ENCODE assay signal across 8 mouse cellular contexts in the genomic region with DNA sequence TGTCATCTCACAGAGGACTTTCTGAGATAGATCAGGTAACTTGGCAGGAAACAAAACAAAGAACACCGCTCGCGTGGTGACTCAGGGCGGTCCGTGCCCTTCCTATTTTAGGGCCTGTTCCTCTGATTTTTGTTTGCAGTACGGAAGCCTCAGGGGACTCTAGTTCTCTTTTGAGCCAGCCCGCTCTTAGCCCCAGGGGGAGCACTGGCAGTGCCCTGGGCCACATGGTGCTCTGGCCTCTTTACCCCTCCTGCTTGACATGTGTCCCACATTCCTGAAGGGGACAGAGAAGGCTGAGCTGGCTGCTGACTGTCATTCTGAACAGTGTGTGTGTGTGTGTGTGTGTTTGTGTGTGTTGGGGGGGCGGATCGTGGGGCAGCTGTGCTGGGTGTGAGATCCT. TPM values are rescaled to one million over a fixed set of nuclear protein-coding genes. Genes with fewer than 3 reads are reported as not detected.
DNase-seq lines count a peak whose midpoint lies in the region; ATAC-seq lines count a peak whose summit lies in the region.

No protein-coding gene starts in this region.

- no peak overlapping the region for H3K4me3 ChIP-seq in hindbrain, embryonic 15.5 days
- no peak overlapping the region for H3K4me3 ChIP-seq in hindbrain, embryonic 14.5 days (replicated peaks; ENCODE audit: low read length)
- H3K4me3 ChIP-seq in liver, embryonic 16.5 days (ENCODE audit: low read depth, low read length) = no peak overlapping the region

- 54% methylated on average over 9 of the region's 9 CpGs for WGBS in hindbrain, embryonic 15.5 days
- 58% methylated on average over 9 of the region's 9 CpGs for WGBS in hindbrain, embryonic 14.5 days
- 49% methylated on average over 9 of the region's 9 CpGs for WGBS in liver, embryonic 16.5 days (ENCODE audit: insufficient replicate concordance)

- no peak for ATAC-seq in hindbrain, embryonic 15.5 days (ENCODE audit: low FRiP score, low read depth)
- ATAC-seq in hindbrain, embryonic 14.5 days (ENCODE audit: low FRiP score) = no peak
- no peak for ATAC-seq in liver, embryonic 16.5 days (ENCODE audit: low read depth)

- DNase-seq in hindbrain, embryonic 14.5 days (ENCODE audit: low spot score) = no peak
- DNase-seq in A20 (ENCODE audit: low read depth, low spot score) = peak; percentile 88
- peak; percentile 68 for DNase-seq in adipocyte (ENCODE audit: low spot score)
- no peak for DNase-seq in ovary, postnatal 14 days (ENCODE audit: low spot score)
- DNase-seq in embryo, embryonic 10 days (ENCODE audit: low spot score) = no peak
- DNase-seq in cerebellum, postnatal 4 days (ENCODE audit: low spot score in 2 of 2) = no peak

- H3K9me3 ChIP-seq in hindbrain, embryonic 15.5 days = no peaks in the 10 kb centered on the region
- H3K9me3 ChIP-seq in hindbrain, embryonic 14.5 days (ENCODE audit: control insufficient read depth, low read length) = no peaks in the 10 kb centered on the region
- no peaks in the 10 kb centered on the region for H3K9me3 ChIP-seq in liver, embryonic 16.5 days (replicated peaks; ENCODE audit: control insufficient read depth, low read length)

- H3K4me1 ChIP-seq in hindbrain, embryonic 15.5 days (replicated peaks) = peaks cover 75% of the 10 kb centered on the region
- peaks cover 38% of the 10 kb centered on the region for H3K4me1 ChIP-seq in hindbrain, embryonic 14.5 days (replicated peaks; ENCODE audit: control insufficient read depth, insufficient read depth, low read length)
- H3K4me1 ChIP-seq in liver, embryonic 16.5 days (ENCODE audit: control insufficient read depth, low read depth, low read length) = peaks cover 68% of the 10 kb centered on the region

- no peak overlapping the region for H3K4me2 ChIP-seq in hindbrain, embryonic 15.5 days
- no peak overlapping the region for H3K4me2 ChIP-seq in hindbrain, embryonic 14.5 days (replicated peaks)
- no peak overlapping the region for H3K4me2 ChIP-seq in liver, embryonic 16.5 days (ENCODE audit: low read depth, low read length)

- no peaks in the 10 kb centered on the region for H3K27me3 ChIP-seq in hindbrain, embryonic 15.5 days
- H3K27me3 ChIP-seq in hindbrain, embryonic 14.5 days (ENCODE audit: control insufficient read depth, insufficient read depth, low read length) = no peaks in the 10 kb centered on the region
- no peaks in the 10 kb centered on the region for H3K27me3 ChIP-seq in liver, embryonic 16.5 days (ENCODE audit: control insufficient read depth, insufficient read depth, low read depth, low read length)

- no peak overlapping the region for H3K9ac ChIP-seq in hindbrain, embryonic 15.5 days
- H3K9ac ChIP-seq in hindbrain, embryonic 14.5 days = no peak overlapping the region
- no peak overlapping the region for H3K9ac ChIP-seq in liver, embryonic 16.5 days (ENCODE audit: low read depth, low read length)

- no peaks in the 10 kb centered on the region for H3K36me3 ChIP-seq in hindbrain, embryonic 15.5 days
- H3K36me3 ChIP-seq in hindbrain, embryonic 14.5 days (replicated peaks; ENCODE audit: control insufficient read depth, insufficient read depth) = no peaks in the 10 kb centered on the region
- no peaks in the 10 kb centered on the region for H3K36me3 ChIP-seq in liver, embryonic 16.5 days (ENCODE audit: control insufficient read depth, insufficient read depth)

- 0 out of 2 replicates have a peak overlapping the region, but pooled peaks have one; percentile 14 for H3K27ac ChIP-seq in hindbrain, embryonic 15.5 days (replicated peaks)
- H3K27ac ChIP-seq in hindbrain, embryonic 14.5 days = no peak overlapping the region
- peak overlapping the region; percentile 61 for H3K27ac ChIP-seq in liver, embryonic 16.5 days (ENCODE audit: low read length)

RNA-seq across cellular contexts. Expression of a gene that starts 46.8 kb away (rescaled TPM):
- polyA plus RNA-seq in hindbrain, embryonic 15.5 days (2015; fragmentation: Nextera tagmentation; extraction: Ambion mirVana) = 184 and 203 TPM in 2 replicates
- 131 and 143 TPM in 2 replicates for polyA plus RNA-seq in hindbrain, embryonic 14.5 days (2014; fragmentation: Nextera tagmentation; extraction: Ambion mirVana)
- polyA plus RNA-seq in liver, embryonic 16.5 days (2015; fragmentation: Nextera tagmentation; extraction: Ambion mirVana) = 8.4 and 9.1 TPM in 2 replicates

Comparison
In these comparisons a context has a peak if more than half of its experiments do, and no peak if none do; other contexts are left out.
1. DNase-seq: peak in A20 (single experiment) and adipocyte (single experiment); none in hindbrain, embryonic 14.5 days (single experiment), ovary, postnatal 14 days (single experiment), embryo, embryonic 10 days (single experiment) and cerebellum, postnatal 4 days (0 of 2).
2. RNA of a gene that starts 46.8 kb away (polyA plus RNA-seq): 184 to 203 TPM in hindbrain, embryonic 15.5 days and 131 to 143 TPM in hindbrain, embryonic 14.5 days; 8.4 to 9.1 TPM in liver, embryonic 16.5 days; every median in the first group is over 10 times any median in the second.